Mouse (Mus musculus): Measurements from ENCODE around the gene Tpsb2. TPM values are rescaled to one million over a fixed set of nuclear protein-coding genes. Genes with fewer than 3 reads are reported as not detected.

Gene Tpsb2
- total RNA-seq, 1 experiment from 2014 or later = not detected

DNA sequence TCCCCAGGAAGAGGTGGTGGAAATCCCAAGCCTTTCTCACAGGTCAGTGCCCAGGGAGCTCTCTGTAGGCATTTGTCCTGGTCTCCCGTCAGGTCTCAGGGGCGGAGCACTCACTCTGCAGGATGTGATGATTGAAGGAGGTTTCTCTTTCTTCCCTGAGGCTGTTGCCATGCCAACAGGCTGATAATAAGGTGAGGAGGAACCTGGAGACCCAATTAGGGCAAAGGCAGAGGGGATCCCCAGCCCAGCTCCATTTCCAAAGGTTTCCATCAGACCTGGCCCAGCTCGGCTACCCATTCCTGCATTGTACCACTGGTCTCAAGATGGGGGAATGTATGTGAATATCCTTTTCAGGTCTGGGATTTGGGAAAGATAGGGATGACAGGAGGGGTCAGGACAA is 38.1 kb downstream of the Tpsb2 start:
- ATAC-seq (ENCODE audit: extremely low read depth, insufficient number of reproducible peaks, low FRiP score, poor library complexity, severe bottlenecking) = no peak

DNA sequence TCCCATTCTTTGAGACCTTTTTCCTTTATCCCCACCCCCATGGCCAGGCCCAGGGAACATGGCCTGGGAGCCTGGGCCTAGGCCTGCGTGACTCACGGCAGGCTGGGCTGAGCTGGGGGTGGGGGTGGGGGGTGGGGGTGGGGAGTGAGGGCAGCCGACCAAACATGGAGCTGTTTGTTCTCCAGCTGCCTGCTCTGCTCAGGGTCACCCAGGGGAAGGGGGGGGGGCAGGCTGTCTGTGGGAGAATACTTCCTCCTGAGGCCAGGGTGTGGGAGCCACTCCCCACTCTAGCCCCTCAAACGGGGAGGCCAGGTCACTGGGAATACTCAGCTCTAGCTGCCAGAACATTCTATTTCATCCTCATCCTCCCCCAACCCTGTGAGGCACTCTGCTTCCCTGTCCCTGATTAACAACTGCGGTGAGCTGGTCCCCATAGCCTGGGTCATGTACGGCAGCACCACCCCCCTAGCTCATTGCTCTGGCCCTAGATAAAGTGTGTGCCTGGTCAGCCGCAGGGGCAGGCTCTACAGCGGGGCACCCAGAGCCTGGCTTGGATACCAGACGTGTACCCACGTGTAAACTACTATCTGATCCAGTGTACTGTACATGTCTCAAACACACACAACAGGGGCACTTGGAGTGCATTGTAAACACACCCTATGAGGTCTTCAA is 39.3 kb downstream of the Tpsb2 start:
- ATAC-seq (ENCODE audit: extremely low read depth, insufficient number of reproducible peaks, low FRiP score, poor library complexity, severe bottlenecking) = no peak

- ATAC-seq (ENCODE audit: extremely low read depth, insufficient number of reproducible peaks, low FRiP score, poor library complexity, severe bottlenecking) = no peak
Observed at GRCm38 (mm10) chr17:25406011-25406441, 39.9 kb downstream of the Tpsb2 start.

- no peak for ATAC-seq (ENCODE audit: extremely low read depth, insufficient number of reproducible peaks, low FRiP score, poor library complexity, severe bottlenecking)
Observed at GRCm38 (mm10) chr17:25407352-25407751, 41.2 kb downstream of the Tpsb2 start.

- ATAC-seq (ENCODE audit: extremely low read depth, insufficient number of reproducible peaks, low FRiP score, poor library complexity, severe bottlenecking) = no peak
Observed at GRCm38 (mm10) chr17:25408302-25408999, 42.3 kb downstream of the Tpsb2 start.

GRCm38 (mm10) chr17:25409621-25410020 is 43.5 kb downstream of the Tpsb2 start:
- no peak for ATAC-seq (ENCODE audit: extremely low read depth, insufficient number of reproducible peaks, low FRiP score, poor library complexity, severe bottlenecking)

DNA sequence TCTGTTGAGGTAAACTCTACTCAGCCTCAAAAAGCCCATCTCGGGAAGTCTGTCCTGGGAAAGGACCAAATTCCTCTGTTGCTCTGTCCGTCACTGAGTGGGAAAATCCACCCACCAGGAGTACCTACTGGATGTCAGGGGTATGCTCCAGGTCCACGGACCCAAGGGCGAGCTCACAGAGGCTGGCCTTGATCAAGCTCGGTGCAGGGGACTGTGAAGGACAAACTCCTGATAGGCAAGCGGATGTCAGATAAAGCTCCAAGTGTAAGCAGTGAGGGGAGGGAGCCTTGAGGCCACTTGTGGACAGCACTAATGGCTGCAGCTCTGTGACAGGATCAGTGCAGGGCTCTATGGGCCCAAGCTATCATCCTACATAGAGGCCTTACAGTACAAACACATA is 44.1 kb downstream of the Tpsb2 start:
- no peak for ATAC-seq (ENCODE audit: extremely low read depth, insufficient number of reproducible peaks, low FRiP score, poor library complexity, severe bottlenecking)

DNA sequence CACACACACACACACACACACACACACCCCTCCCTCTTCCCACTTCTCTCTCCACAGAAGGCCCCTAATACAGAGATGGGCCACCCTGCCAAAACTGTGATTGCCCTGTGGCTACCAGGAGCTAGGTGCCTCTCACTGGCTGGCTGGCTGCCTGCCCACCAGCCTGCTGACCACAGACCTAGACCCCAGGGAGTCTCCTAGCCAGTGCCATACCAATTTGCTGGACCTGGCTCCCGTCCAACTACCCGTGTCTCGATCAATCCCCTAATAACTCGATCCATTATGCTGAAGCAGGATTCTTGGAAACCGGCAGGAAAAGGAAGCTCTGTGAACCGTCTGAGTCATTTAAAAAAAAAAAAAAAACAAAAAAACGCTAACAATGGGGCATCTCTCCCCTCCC is 44.7 kb downstream of the Tpsb2 start:
- no peak for ATAC-seq (ENCODE audit: extremely low read depth, insufficient number of reproducible peaks, low FRiP score, poor library complexity, severe bottlenecking)

- ATAC-seq (ENCODE audit: extremely low read depth, insufficient number of reproducible peaks, low FRiP score, poor library complexity, severe bottlenecking) = no peak
Observed at GRCm38 (mm10) chr17:25411251-25411650, 45.1 kb downstream of the Tpsb2 start.

GRCm38 (mm10) chr17:25414209-25414608 is 48.1 kb downstream of the Tpsb2 start:
- no peak for ATAC-seq (ENCODE audit: extremely low read depth, insufficient number of reproducible peaks, low FRiP score, poor library complexity, severe bottlenecking)

GRCm38 (mm10) chr17:25414917-25415316 is 48.8 kb downstream of the Tpsb2 start:
- ATAC-seq (ENCODE audit: extremely low read depth, insufficient number of reproducible peaks, low FRiP score, poor library complexity, severe bottlenecking) = no peak

- ATAC-seq (ENCODE audit: extremely low read depth, insufficient number of reproducible peaks, low FRiP score, poor library complexity, severe bottlenecking) = no peak
Observed at GRCm38 (mm10) chr17:25415421-25415913, 49.4 kb downstream of the Tpsb2 start.

DNA sequence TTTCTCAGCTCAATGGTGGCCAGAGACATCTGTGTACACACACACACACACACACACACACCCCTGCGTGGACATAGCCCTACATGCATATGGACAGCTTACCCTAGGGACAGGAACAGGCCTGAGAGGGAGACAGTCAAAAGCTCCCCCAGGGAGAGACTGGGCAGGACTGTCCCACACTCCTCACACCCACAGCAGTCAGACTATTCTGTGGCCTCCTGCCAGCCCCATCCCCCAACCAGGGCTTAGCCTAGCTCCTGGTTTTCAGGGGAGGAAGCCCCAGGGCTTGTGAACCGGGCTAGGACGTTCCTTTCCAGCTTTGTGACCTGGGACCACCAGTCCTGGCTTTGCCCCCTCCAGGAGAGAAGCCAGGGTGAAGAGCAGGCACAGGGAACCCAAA is 50.1 kb downstream of the Tpsb2 start:
- ATAC-seq (ENCODE audit: extremely low read depth, insufficient number of reproducible peaks, low FRiP score, poor library complexity, severe bottlenecking) = no peak

DNA sequence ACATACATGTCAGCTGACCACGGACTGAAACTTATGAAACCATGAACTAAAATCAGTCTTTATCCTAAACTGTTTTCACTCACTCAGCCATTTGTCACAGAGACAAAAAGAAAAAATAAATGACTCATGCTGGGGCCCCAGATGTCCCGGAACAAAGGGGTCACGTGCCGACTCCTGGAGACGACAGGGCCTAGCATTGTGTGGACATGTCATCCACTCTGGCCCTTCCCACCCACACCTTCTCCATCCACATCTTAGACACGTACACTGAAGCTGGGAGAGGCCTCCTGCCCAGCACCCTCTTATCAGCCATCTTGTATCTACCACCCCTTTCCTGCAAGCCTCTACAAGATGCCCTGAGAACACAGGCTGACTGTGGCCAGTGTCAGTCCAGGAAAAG is 51.9 kb downstream of the Tpsb2 start:
- ATAC-seq (ENCODE audit: extremely low read depth, insufficient number of reproducible peaks, low FRiP score, poor library complexity, severe bottlenecking) = no peak

Other genes starting within 250 kb of the Tpsb2 start
- not detected in 2 replicates for gene Ptx4, start 245.5 kb upstream of the Tpsb2 start, total RNA-seq (2017)
- 21.5 and 25.0 TPM in 2 replicates for gene Clcn7, start 232.9 kb upstream of the Tpsb2 start, total RNA-seq (2017)
- gene Ccdc154, start 203.8 kb upstream of the Tpsb2 start, total RNA-seq (2017) = 0.12 TPM in 1 of 2 replicates, not detected in the other
- not detected in 2 replicates for gene Gm38655, start 190.8 kb upstream of the Tpsb2 start, total RNA-seq (2017)
- gene BC003965, start 181.8 kb upstream of the Tpsb2 start, total RNA-seq (2017) = 6.8 TPM in 2 replicates
- gene Unkl, start 177.9 kb upstream of the Tpsb2 start, total RNA-seq (2017) = 20.4 and 23.8 TPM in 2 replicates
- gene Gnptg, start 126.2 kb upstream of the Tpsb2 start, total RNA-seq (2017) = 14.4 and 19.4 TPM in 2 replicates
- gene Tsr3, start 126.1 kb upstream of the Tpsb2 start, total RNA-seq (2017) = 19.8 and 20.5 TPM in 2 replicates
- 5.4 and 7.8 TPM in 2 replicates for gene Baiap3, start 109.9 kb upstream of the Tpsb2 start, total RNA-seq (2017)
- 303 and 329 TPM in 2 replicates for gene Ube2i, start 91.7 kb upstream of the Tpsb2 start, total RNA-seq (2017)
- gene Prss34, start 67.9 kb upstream of the Tpsb2 start, total RNA-seq (2017) = 0.58 TPM in 1 of 2 replicates, not detected in the other
- not detected in 2 replicates for gene Prss28, start 57.7 kb upstream of the Tpsb2 start, total RNA-seq (2017)
- not detected in 2 replicates for gene Prss29, start 47.7 kb upstream of the Tpsb2 start, total RNA-seq (2017)
- not detected in 2 replicates for gene Tpsab1, start 20.7 kb upstream of the Tpsb2 start, total RNA-seq (2017)
- gene Tpsg1, start 3.0 kb downstream of the Tpsb2 start, total RNA-seq (2017) = not detected in 2 replicates
- gene Cacna1h, start 67.5 kb downstream of the Tpsb2 start, total RNA-seq (2017) = 1.5 and 4.3 TPM in 2 replicates
- not detected in 2 replicates for gene Tekt4, start 88.3 kb downstream of the Tpsb2 start, total RNA-seq (2017)
- not detected in 2 replicates for gene Sstr5, start 131.0 kb downstream of the Tpsb2 start, total RNA-seq (2017)
- gene Sox8, start 204.4 kb downstream of the Tpsb2 start, total RNA-seq (2017) = not detected in 2 replicates
- gene Lmf1, start 212.8 kb downstream of the Tpsb2 start, total RNA-seq (2017) = 10.9 and 11.8 TPM in 2 replicates